Mouse (Mus musculus) adipose tissue, adult 10 weeks (tissue): Measurements from ENCODE around the gene Mobp. TPM values are rescaled to one million over a fixed set of nuclear protein-coding genes. Genes with fewer than 3 reads are reported as not detected.

Source experiments
- polyA plus RNA-seq: library from polyadenylated mRNA; stranded (reverse); fragments of 350-450 nt; fragmentation: Illumina TruSeq; extraction: RNeasy Lipid Tissue Mini Kit (QIAGEN cat#74804); gene quantifications from one replicate; pipeline ENCODE4 v1.2.3, GENCODE M21; 2014; ENCODE audit warnings: low read depth, low replicate concordance

The Mobp gene
- polyA plus RNA-seq = 0.17 TPM

GRCm38 (mm10) chr9:120149222-120149828 is at the start of gene Mobp:
Mobp (plus strand) TSS chr9:120149707.

GRCm38 (mm10) chr9:120110211-120111018 is 39.1 kb upstream of the Mobp start, which contains the start of gene Slc25a38:
Slc25a38 (plus strand) TSS chr9:120110374.

GRCm38 (mm10) chr9:120127538-120128251 is 21.8 kb upstream of the Mobp start, which contains the start of gene Rpsa:
Rpsa (plus strand) TSS chr9:120127689.

Other genes starting within 250 kb of the Mobp start
- 33.6 TPM for gene Gorasp1, start 212.1 kb upstream of the Mobp start, polyA plus RNA-seq
- 6.3 TPM for gene Ttc21a, start 212.1 kb upstream of the Mobp start, polyA plus RNA-seq
- 8.6 TPM for gene Csrnp1, start 165.0 kb upstream of the Mobp start, polyA plus RNA-seq
- gene Xirp1, start 126.1 kb upstream of the Mobp start, polyA plus RNA-seq = 0.25 TPM
- 6.9 TPM for gene Cx3cr1, start 79.8 kb upstream of the Mobp start, polyA plus RNA-seq
- not detected for gene Ccr8, start 57.6 kb upstream of the Mobp start, polyA plus RNA-seq
- gene Slc25a38, start 39.3 kb upstream of the Mobp start, polyA plus RNA-seq = 23.7 TPM
- gene Rpsa, start 22.0 kb upstream of the Mobp start, polyA plus RNA-seq = 1,283 TPM
- gene Myrip, start 151.8 kb downstream of the Mobp start, polyA plus RNA-seq = 3.3 TPM